Mouse (Mus musculus) kidney, postnatal 10 days (tissue): ENCODE results near the gene Arl6.

Source experiments
- DNase-seq: peaks from one replicate; pipeline ENCODE4 v3.0.0; 2021; ENCODE audit warnings: mixed read lengths

The Arl6 gene

DNA sequence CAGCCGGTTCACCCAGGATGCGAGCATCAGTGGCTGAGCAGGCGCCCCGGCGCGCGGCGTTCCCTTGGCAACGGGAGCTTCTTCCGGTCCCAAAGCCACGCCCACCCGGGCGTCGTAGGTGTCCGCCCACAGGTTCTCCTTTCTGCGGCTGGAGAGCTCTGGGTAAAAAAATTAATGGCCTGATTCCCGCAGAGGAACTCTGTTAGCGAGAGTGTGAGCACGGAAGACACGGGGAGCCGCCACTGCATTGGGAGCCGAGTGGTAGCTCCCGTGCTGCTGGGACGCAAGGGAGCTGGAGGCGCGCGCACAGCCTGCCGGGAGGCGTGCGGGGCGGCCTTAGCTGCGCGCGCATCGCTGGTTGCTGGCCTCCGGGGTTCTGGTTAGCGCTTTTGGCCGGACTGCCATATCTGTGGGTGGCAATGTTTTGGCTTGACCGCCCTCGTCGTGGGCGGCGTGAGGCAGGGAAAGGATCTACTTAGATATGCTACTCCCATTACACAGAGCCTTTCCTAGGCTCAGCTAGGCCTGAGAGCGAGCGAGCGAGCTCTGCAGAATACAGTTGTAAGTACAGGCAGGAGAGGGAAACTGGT is at the start of gene Arl6:
Arl6 (minus strand) TSS at position 290 of the 590 bp plus-strand sequence.
- peak; percentile 96 for DNase-seq

DNA sequence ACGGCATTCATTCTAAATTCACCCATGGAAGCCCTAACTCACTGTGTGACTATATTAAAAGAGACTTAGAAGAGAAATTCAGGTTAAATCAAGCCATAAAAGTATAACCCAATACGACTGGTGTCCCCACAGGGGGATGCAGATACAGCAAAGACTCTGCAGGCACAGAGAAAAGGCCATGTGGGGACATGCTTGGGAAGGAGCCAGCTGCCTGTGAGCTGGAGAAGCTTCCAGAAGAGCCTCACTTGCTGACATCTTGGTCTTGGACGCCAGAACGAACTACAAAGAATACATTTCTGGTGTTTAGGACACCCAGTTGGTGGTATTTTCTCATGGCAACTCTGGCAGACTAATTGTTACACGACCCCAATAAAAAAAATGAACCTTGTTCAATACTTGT is 45.9 kb upstream of the Arl6 start:
- DNase-seq = no peak

DNA sequence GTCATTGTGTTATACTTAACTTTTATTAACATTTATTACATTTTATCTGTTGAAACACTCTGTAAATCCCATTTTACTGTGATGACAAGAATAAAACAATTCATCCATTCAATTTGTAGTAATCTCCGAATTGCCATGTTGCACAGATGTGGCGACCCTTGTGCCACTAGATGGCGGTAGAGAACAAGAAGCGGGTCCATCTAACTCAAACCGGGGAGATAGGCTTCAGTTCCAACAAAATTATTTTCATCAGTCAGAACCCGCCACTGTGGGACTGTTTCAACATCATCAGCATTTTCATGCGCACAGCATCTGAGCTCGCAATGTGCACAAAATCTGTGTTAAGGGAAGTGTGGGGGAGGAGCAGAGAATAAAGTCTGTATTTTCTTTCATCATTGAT is 44.2 kb upstream of the Arl6 start:
- DNase-seq = peak; percentile 85

DNA sequence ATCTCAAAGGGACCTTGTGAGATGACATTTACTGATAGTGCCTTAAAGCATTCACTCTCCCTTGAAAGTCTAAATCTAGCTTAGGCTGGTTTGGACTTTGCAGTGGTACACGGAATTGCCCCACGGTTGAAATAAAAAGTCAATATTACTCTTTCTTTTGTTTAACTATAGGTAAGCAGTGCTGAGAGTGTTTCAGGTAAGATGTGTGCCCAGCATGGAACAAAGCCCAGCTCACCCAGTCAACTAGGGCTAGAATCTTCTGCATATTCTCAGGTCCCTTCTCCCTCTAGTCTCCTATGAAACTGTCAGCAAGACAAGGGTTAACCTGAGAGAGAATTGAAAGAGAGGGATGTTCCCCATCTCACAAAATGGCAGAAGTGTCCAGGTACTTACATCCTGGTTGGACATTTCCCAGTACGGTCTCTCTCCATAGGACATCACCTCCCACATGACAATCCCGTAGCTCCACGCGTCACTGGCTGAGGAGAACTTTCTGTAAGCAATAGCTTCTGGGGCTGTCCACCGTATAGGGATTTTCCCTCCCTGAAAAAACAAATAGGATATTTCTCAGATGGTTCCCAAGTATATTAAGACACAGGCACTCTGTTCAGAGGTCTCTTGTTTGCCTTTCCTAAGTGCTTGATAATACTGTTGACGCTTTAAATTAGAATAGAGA is 43.2 kb upstream of the Arl6 start:
- DNase-seq = no peak

DNA sequence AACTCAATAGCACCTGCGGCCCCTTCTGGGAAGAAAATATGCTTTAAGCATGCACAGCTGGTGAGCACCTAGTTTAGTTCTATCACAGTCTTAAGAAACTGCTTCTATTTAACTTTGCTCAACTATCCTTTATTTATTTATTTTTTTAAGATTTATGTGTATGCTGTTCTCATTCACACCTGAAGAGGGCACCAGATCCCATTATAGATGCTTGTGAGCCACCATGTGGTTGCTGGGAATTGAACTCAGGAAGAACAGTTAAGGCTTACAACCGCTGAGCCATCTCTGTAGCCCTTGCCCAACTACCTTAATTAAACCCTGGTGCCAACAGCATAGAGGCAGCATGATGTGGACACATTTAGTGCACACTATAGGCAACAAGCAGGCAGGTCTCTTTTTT is 27.7 kb upstream of the Arl6 start:
- DNase-seq = no peak

DNA sequence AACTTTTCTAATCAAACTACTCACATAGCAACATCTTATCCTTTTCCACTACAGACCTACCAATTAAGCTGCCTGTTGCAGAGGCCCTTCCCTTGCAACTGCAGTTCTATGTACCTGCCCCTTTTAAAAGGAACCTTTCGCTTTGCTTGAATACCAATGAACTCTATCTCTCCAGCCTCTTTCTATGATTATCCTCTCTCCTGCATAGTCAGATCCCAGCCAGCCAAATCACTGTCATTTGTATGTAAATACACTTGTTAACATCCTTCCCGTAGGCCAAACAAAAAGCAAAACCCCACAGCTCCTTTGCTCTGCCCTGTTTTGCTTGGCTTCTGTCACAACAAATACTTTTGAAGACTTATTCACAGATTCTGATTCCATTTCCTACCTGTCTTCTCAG is 4.6 kb upstream of the Arl6 start:
- DNase-seq = no peak

DNA sequence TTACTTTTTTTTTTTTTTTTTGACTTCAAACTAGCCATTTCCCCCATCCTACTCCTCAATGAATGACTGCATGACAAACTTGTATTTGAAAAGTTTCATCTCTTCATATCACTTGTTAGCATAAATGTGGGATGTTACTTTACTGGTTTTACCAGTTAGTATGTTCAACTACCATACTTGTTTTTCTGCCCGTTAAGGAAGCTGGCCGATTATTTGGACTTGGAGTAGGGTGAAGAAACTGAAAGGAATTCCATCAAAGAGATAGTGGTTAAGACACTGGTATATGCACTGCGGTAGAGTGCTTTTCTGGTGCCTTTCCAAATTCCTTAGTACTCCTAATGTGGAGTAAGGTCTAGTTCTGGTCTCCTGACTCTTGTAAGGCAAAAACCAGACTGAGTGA is 794 bp upstream of the Arl6 start:
- no peak for DNase-seq

DNA sequence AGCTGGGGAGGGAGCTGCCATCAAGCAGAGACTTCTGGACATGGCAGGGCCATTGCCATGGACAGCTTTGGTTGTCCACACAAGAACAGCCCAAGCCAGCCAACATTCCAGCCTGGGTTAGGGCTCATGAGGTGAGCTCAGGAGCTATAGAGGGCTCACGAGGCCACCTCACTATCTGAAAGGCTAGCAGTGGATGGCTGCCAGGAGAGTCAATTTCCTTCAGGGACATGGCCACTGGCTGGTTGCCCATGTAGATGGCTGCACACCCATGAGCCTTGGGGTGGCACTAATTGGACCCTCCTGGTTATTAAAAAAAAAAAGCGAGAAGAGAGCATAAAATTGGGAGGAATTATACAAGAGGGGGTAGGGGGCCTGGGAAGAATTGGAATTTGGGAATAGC is 4.6 kb downstream of the Arl6 start:
- no peak for DNase-seq

DNA sequence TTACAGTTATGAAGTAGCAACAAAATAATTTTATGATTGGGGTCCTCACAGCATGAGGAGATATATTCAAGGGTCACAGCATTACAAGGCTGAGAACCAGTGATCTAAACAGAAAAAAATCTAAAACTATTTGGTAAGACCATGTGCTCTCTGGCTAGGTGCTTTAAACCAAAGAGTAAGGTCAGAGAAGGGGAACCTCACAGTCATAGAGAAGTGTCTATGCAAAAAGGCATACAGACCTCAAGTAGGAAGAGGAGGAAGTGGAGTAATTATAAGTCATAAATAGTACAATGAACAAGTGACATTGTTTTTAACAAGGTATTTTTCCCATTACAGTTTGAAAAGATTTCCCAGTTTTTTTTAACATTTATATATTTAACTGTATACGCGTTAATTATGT is 17.6 kb downstream of the Arl6 start:
- no peak for DNase-seq

DNA sequence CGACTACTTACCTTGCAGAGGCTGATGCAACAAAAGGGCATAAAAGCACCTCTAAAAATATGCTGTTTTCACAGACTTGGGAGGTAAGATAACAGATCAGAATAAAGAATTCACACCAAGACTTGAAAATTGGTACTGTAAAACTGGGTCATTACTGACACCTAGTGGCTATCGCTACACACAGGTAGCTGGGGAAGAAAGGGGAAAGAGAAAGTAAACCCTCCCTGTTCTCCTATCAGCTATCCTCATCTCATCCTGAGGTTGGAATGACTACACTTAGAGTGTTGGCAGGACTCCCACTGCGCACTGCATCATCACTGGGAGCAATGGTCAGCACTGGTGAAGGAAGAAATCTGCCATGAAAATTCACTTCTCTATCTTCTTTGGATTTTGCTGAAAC is 22.0 kb downstream of the Arl6 start:
- DNase-seq = peak; percentile 41

DNA sequence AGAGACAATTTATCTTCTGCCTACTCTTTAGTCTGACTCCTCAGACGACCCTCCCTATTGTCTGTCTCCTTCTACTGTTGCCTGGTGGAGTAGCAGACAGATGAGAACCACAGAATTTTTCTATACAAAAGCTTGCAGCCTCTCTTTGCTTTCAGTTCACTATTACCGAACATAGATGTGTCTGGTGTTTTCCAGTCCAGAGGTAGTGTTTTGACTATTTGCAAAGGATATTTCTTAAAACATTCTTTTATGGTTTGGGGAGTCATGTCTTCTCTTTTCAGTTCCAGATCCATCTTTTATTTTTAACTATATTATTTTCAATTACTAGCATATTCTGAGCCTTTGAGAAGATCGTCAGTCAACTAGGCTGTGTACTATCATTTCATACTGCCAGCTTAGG is 23.5 kb downstream of the Arl6 start:
- no peak for DNase-seq

DNA sequence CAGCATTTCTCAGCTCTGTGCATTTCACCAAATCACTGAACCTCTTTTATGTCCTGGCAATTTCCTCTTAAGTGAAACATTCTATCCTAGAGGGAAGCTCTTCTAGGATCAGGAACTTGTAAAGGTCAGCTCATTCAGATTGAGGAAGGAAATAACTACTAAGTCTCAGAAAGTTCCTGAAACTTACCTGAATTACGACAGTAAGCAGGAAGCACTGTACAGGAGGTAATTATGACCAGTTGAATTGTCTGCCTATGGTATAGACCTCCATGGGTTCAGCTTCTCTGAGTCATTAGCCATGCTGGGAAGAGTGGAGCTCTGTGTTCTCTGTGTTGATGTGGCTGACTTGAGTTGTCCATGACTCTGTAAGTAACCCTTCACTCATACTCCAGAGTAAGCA is 28.4 kb downstream of the Arl6 start:
- DNase-seq = no peak

DNA sequence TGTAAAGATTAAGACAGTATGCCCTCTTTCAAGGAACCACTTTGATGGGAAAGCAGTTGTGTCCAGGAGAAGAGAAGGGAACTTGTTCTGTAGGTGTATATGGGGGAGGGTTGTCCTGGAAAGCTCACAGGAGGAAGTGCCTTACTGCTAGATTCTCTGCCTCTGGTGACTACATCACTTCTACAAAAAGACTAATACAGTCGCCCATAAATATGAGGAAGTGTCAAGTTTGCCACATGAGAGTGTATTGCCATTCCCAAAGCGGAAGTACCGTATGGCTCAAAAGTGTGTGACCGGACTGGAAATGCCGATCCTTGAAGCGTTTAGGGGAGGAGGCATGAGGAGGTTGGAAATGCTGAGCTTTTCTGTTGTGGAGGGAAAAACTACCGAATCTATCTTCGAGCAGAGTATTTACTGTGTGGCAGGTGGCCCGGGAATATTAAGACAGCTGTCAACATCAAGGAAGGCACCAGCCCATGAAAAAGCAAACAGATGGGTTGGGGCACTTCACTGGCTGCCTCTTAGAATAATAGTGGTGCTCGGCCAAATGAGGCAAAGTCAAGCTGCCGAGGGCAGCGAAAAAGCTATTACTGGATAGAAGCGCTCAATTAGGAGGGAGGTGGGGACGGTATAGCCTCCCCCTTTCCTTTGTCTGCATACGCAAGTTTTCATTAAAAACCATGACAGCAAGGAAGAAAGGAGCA is 35.0 kb downstream of the Arl6 start:
- no peak for DNase-seq

DNA sequence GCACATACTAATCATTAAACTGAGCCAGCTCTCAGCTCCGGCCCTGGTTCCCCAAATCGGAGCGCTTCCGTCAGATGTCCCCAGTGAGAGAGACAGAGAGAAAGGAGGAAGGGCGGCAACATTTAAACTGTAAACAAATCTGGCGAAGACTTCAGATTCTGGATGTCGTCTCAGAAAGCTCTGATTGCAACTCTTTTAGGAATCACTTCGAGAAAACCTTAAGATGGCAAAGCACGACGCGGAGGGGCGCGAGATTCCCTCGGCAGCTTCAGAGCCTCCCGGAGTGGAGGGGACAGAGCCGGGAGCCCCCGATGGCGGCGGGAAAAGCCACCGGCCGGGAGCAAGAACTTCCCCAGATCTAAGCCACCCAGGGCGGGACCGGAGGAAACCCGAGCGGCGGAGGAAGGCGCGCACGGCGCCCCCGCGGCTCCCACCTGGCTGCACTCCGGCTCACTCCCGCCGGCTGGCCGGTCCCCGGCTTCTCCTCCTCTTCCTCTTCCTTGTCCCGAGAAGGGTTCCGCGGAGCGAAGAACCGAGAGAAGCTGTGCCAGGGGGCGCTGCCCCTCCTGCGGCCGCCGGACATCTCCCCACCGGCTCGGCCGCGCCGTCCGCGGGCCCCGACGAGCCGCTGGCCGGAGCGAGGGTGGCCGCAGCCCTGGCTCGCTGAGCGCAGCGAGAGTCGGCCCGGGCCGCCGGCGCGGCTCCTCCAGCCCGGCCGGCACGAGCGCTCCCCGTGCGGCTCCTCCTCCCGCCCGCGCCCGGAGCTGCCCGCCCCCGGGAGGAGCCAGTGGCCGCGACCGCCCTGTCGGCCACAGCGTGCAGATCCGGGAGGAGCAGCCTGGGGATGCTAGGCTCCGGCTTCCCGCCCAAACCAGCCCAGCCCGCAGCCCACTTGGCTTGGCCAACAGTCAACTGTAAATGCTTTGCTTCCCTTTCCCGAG is 38.6 kb downstream of the Arl6 start, which contains the start of gene Crybg3:
Crybg3 (minus strand) TSS at position 669 of the 941 bp plus-strand sequence.
- DNase-seq = peak; percentile 90

DNA sequence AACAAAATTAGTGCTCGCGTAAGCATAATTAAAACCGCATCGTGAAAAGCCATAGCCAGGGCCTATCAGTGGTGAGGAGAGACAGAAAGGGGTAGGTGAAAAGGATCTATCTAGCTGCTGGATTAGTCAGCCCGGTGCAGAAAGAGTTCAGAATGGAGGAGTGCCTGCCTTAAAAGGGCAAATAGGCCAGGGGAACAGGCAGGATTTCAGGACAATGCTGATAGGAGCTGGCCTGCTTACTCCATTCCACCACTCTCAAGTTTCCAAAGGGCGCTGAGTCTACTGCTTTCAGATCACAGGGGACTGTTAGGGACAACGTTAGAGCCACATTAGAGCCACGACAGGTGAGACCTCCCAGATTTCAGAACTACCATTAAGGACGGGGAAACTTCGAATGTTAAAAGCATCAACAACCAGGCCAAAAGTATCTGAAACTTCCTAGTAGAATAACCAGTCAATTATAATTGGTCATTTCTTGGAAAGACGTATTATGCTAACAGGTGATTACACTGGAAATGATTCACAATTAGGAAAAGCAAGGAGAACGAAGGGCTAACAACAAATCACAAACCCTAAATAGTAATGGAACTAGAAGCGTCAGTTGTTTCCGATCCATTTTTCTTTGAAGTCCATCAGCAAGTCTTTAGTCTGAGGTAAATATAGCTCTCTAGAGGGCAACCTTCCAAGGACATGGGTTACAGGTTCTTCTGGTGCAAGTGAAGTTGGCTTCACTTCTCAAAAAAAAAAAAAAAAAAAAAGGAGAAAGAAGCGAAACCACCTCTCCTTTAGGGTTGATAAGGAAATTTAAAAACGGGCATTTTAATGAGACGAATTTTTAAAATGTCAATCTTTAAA is 39.6 kb downstream of the Arl6 start:
- DNase-seq = no peak

DNA sequence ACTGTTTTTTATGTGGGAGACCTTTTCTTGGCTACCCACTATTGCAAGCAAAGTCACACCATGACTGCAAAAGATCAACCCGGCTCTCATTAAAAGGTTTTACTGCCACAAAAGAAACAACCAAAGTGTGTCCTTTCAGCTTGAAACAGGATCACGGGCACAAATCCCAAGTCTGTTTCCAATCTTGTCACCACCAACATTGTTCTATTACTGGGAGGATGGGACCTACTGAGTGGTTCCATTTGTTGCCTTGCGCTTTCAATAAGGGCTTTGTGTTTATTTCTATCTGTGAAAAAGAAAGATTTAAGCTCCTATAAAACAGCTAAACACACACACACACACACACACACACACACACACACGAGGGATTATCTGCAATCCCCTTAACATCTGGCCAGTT is 40.2 kb downstream of the Arl6 start:
- no peak for DNase-seq

DNA sequence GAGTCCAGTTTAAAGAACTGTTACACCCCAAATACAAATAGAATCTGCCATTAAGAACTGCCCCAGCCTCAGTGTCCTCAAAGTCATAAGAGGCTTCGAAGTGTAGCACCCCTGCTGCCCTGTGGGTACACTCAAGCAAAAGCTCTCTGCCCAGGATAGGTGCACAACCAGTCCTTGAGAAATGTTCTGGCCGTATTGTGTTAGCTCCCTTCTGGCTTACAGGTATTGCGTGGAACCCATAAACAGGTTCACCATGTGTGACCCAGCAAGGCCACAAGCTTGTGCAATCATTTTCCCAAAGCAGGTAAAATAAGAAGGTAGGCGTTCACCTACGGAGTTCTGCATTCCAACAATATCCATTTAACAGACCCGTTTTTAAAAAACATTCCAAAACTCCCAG is 41.9 kb downstream of the Arl6 start:
- no peak for DNase-seq

DNA sequence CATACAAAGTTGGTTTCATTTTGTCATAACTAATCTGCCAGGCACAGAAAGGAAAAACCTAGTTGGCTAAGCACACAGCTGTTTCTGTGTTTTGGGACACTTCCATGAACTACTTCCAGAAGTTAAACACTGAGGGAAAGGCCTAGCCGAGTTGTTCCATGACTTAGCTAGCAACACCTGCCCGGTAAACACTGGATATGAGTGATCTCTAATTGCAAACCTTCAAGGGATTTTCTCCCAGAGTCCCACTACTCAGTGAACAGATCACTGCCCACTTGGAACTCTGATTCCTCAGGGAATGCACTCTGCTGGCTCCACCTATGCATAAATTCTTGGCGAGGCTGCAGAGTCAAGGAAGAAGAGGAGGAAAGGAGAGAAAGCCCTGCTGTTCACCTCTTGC is 44.5 kb downstream of the Arl6 start:
- no peak for DNase-seq

DNA sequence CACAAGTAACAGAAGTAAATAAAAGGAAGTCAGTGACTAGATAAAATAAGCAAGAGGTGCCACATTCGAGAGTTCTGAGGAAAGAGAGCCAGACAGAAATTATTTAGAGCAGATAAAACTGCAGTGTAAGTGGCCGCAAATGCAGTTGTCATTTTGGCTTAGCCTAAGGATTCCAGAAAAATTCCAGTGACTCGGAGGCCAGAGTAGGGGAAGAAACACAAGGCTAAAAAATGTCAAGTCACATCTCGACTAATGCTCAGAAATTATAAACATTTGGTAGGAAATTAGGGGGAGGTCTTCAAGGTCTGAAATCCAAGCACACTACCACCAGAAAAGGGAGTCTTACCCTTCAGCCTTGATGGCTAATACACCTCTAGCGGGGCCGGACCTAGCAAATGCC is 48.4 kb downstream of the Arl6 start:
- no peak for DNase-seq

DNA sequence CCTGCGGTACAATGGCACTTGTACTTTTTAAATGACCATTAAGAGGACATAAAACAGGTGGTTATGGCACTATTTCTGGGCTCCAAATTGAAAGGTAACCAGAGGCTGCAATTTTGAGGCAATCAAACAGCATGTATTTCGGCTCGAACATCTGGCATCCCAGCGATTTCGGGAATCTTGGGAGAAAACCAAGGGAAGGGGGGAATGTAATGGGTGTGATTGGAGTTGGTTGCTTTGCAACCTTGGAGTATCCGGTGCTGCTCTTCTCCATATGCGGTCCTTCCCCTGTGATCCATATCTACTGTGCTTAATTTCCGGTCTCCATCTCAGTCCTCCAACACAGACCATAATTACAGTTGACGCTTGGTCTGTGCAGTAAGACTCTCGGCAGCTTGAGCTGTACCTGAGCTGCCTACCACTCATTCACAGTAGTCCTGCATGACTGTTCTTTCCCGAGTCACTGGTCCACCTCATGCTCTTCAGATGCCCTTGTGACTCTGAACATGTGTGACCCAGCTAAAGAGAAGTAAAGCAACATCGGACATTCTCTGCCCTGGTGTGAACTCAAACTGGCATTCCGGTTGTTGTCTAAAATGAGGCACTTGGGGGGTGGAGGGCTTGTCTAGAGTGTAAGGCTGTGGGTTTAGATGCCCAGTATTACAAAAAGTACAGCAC is 50.7 kb downstream of the Arl6 start:
- DNase-seq = no peak

DNA sequence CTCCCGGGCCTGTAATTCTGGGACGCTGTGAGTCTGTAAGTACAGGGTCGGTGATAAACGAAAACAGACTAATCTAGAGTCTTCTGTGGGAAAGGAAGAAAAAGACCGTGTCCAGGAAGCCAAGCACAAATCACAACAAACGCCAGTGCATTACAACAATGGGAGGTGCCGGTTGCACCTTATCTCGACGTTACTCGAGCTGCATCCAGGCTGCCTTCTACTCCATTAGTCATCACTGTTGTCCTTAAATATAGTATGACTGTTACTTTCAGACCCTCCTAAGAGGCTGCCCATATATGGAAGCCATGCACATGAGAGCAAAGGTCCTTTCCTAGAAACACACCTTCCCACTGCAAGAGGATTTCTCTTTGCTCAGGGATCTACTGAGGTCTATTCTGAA is 51.4 kb downstream of the Arl6 start:
- DNase-seq = no peak

DNA sequence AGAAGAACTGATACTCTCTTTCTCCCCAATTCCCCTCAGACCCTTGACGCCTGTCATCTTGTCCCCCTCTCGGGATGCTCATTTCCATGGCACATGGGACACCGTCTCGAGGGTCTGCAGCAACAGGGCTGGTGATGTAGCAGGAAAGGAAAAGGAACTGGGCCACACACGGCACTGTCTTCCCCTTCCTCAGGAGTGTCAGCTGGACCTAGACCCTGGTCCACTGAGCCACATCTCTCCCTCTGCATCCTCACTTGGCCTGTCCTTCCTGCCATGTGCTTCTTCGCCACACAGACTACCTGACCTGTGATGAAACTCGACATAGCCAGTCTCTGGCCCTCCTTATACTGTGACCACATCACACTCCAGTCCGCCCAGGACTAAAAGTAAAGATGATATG is 52.3 kb downstream of the Arl6 start:
- no peak for DNase-seq
